In the genomic region with DNA sequence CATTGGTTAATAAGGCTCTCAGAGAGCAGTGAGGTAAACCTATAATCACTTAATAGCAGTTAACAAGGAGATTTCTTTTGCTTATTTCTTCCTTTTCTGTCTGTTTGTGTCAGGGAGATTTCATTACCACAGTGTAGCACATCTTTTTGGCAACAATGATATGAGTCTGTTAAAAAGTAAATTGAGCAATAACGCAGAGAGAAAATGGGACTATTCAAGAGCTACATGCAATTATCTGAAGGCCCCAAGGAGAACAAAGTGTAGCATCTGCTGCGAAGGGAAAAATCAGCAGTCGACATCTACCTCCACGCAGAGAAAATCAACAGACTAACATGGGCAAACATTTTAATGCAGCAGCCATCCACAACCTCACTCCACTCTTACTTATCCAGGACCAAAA, we compare ENCODE assay signal across 25 mouse cellular contexts.
"Had no signal": no experiment of that assay in that cellular context is flagged by ENCODE, and none has a peak within 500 bp of the region (broad histone marks: within the 10 kb centered on the region; RNA-seq: fewer than 3 reads in every experiment).

No protein-coding gene starts in this region.

- ATAC-seq: forebrain, postnatal 0 days; intestine, embryonic 16.5 days had no signal

- H3K9me3 ChIP-seq: heart, embryonic 13.5 days; heart, embryonic 15.5 days; hindbrain, embryonic 13.5 days; hindbrain, embryonic 15.5 days; kidney, embryonic 15.5 days; limb, embryonic 13.5 days; limb, embryonic 15.5 days had no signal

- H3K27me3 ChIP-seq: heart, embryonic 13.5 days; heart, embryonic 15.5 days; hindbrain, embryonic 13.5 days; hindbrain, embryonic 15.5 days; kidney, embryonic 15.5 days; limb, embryonic 13.5 days; limb, embryonic 15.5 days had no signal

- H3K36me3 ChIP-seq: heart, embryonic 13.5 days; heart, embryonic 15.5 days; hindbrain, embryonic 13.5 days; hindbrain, embryonic 15.5 days; kidney, embryonic 15.5 days; limb, embryonic 13.5 days; limb, embryonic 15.5 days had no signal

- H3K4me2 ChIP-seq: heart, embryonic 11.5 days; heart, embryonic 13.5 days; heart, embryonic 15.5 days; hindbrain, embryonic 13.5 days; hindbrain, embryonic 15.5 days; kidney, embryonic 15.5 days; limb, embryonic 13.5 days; limb, embryonic 15.5 days had no signal

- H3K4me1 ChIP-seq: heart, embryonic 13.5 days; heart, embryonic 15.5 days; hindbrain, embryonic 13.5 days; hindbrain, embryonic 15.5 days; kidney, embryonic 15.5 days; limb, embryonic 13.5 days; limb, embryonic 15.5 days had no signal

- H3K4me3 ChIP-seq: heart, adult 2 months; heart, embryonic 13.5 days; heart, embryonic 15.5 days; hindbrain, embryonic 13.5 days; hindbrain, embryonic 15.5 days; kidney, embryonic 15.5 days; limb, embryonic 13.5 days; limb, embryonic 15.5 days had no signal

- H3K27ac ChIP-seq: heart, adult 2 months; heart, embryonic 13.5 days; heart, embryonic 15.5 days; hindbrain, embryonic 13.5 days; hindbrain, embryonic 15.5 days; kidney, embryonic 15.5 days; kidney, postnatal 0 days; limb, embryonic 13.5 days; limb, embryonic 15.5 days had no signal

- DNase-seq: forebrain, postnatal 0 days; gastrocnemius, postnatal 14 days; gastrocnemius, postnatal 36 days; heart, adult 11 months; heart, adult 2 months; heart, postnatal 14 days; heart, postnatal 36 days; kidney, adult 11 months; kidney, adult 2 months; kidney, adult 9 months; kidney, postnatal 14 days; kidney, postnatal 36 days; layer of hippocampus, adult 9-11 months; layer of hippocampus, postnatal 36 days; left cerebral cortex, postnatal 4 days had no signal

- H3K9ac ChIP-seq: forebrain, postnatal 0 days; heart, embryonic 13.5 days; heart, embryonic 15.5 days; hindbrain, embryonic 13.5 days; hindbrain, embryonic 15.5 days; kidney, embryonic 15.5 days; limb, embryonic 13.5 days; limb, embryonic 15.5 days had no signal
